Mouse (Mus musculus) layer of hippocampus, postnatal 10 days (tissue): Measurements from ENCODE around the gene Stk32c. TPM values are rescaled to one million over a fixed set of nuclear protein-coding genes. Genes with fewer than 3 reads are reported as not detected.

Experiments
- DNase-seq, 2 experiments: peaks; one replicate each; pipeline ENCODE4 v3.0.0; 2021; ENCODE audit warnings: low spot score in 2 of 2
- total RNA-seq, 2 experiments: library from RNA; stranded (reverse); gene quantifications; 2 replicates each; pipeline ENCODE4 v1.2.3; 2021

Gene Stk32c
- total RNA-seq, 2 experiments from 2014 or later = 57.8 to 65.0 TPM

GRCm38 (mm10) chr7:139230241-139230640, 17.1 kb upstream of the Stk32c start:
- DNase-seq = no peak

- no peak for DNase-seq
Measured at GRCm38 (mm10) chr7:139229837-139230236, 16.7 kb upstream of the Stk32c start.

DNA sequence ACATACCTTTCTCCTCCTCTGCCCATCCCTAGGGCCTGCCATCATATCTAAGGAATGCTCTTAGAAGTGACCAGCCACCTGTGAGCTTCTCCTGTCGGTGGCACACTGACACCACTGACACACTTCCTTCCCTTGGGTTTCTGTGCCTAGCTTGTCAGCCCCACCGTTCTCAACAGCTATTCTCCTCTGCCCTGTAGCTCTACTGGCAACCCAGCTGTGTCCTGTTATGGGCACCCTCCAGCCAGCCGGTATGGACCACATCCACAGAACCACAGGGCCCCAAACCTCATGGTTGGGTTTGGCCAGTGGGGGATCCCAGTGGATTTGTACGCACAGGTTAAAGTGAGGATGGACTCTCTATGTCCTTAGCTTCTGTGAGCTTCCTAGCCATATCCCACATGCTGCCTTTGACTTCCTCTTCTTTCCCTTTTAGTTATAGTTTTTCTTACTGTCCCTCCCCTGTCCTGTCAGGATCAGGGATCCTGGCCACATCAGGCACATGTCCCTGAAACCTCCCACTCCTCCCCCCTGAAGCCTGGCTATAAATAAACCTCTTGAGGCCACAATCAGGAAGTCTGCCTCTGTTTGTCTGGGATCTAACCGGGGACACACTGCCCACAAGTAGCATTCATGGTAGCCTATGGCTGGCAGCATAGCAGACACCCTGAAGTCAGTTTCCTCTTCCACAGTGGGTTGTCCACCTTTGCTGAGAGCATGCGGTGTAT, 15.5 kb upstream of the Stk32c start:
- DNase-seq = no peak

- DNase-seq = no peak
Measured at GRCm38 (mm10) chr7:139226416-139226815, 13.3 kb upstream of the Stk32c start.

GRCm38 (mm10) chr7:139224725-139225124, 11.6 kb upstream of the Stk32c start:
- DNase-seq = no peak

GRCm38 (mm10) chr7:139224070-139224469, 11.0 kb upstream of the Stk32c start:
- DNase-seq = no peak

DNA sequence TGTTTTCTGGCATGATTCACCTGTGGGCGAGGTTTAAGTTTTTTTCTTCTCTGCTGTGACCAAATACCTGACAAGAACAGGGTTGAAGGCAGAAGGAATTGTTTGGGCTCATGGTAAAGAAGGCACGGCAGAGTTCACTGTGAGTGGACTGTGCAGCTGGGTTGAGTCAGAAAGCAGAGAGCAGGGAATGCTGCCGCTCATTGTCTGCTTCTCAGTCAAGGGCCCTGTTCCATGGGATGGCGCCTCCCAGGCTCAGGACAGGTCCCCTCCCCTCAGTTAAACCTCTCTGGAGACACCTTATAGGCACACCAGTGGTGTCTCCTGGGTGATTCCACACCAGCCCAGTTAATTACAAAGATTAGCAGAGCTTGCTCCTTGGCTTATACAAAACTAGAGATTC, 9.2 kb upstream of the Stk32c start:
- DNase-seq = no peak

GRCm38 (mm10) chr7:139221856-139222255, 8.7 kb upstream of the Stk32c start:
- no peak for DNase-seq

- DNase-seq = no peak
Measured at GRCm38 (mm10) chr7:139221072-139221471, 8.0 kb upstream of the Stk32c start.

DNA sequence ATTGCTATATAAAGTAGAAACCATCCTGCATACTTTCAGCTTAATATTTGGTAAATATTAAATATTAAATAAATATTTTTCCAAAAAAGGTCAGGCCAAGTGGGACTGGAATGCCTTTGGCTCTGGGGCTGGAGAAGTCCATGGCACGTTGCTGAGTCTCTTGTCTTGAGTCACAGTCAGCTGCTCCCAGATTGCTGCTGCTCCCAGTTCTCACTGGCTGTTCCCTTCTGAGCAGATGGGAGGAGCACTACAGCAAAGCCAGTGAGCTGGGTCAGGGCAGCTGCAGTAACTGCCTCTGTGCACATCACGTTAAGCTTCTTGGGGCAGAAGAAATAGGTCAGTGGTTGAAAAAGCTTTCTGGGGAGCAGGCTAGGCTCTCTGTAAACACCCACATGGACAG, 7.2 kb upstream of the Stk32c start:
- DNase-seq = no peak

GRCm38 (mm10) chr7:139219486-139219885, 6.4 kb upstream of the Stk32c start:
- no peak for DNase-seq

- no peak for DNase-seq
Measured at GRCm38 (mm10) chr7:139218641-139219415, 5.7 kb upstream of the Stk32c start.

DNA sequence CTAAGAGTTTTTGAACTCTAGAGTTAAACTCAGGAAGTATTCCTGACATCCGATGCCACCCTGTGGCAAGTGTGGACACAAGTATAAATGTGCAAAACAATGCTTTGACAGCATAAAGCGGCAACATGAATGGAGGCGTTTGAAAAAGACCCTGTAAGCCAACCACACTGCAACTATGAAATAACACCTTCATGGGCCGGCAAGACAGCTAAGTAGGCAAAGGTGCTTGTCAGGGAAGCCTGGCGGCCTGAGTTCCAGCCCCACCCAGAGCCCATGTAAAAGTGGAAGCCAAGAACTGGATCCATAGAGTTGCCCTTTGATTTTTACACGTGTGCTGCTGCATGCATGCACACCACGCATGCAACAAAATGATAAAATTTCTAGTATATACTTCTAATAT, 3.9 kb upstream of the Stk32c start:
- DNase-seq = no peak

DNA sequence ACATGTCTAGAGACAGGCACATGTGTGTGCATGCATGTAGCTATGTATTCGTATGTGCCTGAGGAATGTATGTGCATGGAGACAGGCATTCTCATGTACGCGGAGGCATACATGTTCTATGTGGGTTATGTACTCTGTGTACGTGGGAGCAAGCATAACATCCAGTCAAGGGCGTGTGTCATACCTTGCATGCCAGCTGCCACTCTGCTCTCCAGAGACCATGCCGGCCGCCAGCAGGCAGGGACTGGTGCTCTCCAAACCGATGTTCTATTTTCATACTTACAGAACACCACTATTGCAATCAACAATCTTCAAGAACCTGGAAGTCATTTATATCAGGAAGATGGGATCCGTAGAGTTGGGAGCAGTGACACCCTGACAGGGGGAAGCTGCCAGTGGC, 3.4 kb upstream of the Stk32c start:
- no peak for DNase-seq

GRCm38 (mm10) chr7:139215946-139216345, 2.8 kb upstream of the Stk32c start:
- DNase-seq = no peak

- DNase-seq = no peak
Measured at GRCm38 (mm10) chr7:139215516-139215915, 2.4 kb upstream of the Stk32c start.

DNA sequence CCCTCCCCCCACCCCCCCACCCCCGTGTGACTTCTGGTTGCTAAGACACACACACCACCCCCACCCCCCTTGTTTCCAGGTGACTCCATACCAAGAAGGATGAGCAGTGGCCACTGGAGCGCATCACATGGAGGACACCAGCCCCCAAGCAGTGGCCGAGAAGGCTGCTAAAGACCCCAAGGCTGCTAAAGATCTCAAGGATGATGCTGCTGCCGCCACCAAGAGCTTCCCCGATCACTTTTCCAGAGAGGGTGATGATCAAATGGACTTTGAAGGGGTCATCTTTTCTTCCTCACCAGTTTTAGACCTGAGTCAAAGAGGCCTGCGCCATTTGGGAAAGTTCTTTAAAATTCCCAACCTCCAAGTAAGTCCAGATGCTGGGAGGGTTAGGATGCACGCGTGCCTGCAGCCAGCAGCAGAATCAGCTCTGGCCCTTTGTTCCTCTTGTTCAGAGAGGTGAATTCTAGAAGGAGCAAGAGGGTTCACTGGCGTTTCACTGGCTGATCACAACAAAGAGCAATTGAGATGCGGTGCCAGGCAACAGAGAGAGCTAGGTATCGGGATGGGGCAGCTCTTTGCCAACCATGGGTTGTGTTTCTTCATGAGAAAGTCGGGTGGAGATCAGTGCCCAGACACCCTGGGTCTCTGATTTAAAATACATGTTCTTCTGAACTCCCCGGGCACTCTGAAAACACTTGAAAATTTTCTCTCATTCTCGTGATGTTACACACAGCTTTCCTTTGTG, 1.7 kb upstream of the Stk32c start:
- no peak for DNase-seq

DNA sequence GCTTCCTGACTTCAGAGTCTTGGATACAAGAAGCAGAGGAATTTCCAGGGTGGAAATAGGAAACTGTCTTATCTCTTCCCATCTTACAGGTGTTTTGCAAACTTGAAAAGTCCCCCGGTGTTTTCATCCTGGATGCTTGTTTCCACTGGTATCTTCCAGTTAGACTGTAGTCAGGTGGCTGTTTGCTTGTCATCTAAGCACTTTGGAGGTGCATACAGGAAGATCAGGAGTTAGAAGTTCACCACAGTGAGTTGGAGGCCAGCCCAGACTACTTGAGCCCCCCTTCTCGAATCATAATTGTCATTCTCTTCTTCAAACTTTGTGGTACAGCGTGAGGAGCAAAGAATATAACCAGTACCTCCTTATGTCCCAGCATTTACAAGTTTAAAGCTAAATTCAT, 1.1 kb upstream of the Stk32c start:
- no peak for DNase-seq

GRCm38 (mm10) chr7:139213751-139214150, 644 bp upstream of the Stk32c start:
- DNase-seq = no peak

DNA sequence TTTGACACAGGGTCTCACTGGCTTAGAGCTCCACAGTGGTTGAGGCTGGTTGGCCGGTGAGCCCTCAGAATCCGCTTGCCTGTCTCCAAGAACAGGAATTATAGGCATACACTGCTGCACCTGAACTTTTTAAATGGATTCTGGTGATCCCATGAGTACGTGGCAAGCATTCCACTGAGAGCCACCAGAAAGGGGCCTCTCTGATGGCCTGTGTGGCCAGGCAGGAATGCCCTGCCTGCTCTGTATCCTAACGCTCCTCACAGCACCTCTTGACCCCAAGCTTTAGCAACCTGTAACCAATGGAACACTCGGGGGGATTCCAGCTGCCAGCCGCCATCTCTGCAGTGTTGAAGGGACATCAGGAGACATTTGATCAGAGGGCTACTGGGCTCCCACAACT, 1.3 kb downstream of the Stk32c start:
- no peak for DNase-seq

DNA sequence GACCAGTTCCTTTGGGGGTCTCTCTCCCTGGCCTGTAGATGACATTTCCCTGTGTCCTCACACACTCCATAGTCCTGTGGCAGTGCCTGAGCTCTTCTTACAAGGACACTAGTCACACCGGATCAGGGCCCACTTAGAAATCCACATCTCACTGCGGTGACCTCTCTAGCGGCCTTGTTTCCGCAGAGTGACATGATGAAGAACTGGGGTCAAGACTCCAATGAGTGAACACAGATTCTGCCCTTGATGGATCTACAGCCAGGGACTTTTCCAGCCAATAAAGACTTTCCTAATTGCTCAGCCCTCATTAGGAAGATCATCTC, 4.4 kb downstream of the Stk32c start:
- DNase-seq = no peak
